Mouse (Mus musculus) CD4-positive helper T cell, adult 2 months (primary cell): ENCODE results near the gene Stx17.

Experiments
- DNase-seq: peaks from one replicate; pipeline ENCODE4 v3.0.0-alpha.2; 2012; ENCODE audit warnings: low read depth, missing footprints, low spot score

The Stx17 gene

GRCm38 (mm10) chr4:48124773-48125469, at the start of gene Stx17:
Stx17 (plus strand) TSS chr4:48124915.
- peak; percentile 89 for DNase-seq

GRCm38 (mm10) chr4:48076693-48077471, 47.8 kb upstream of the Stx17 start:
- DNase-seq = no peak

GRCm38 (mm10) chr4:48078213-48078612, 46.5 kb upstream of the Stx17 start:
- no peak for DNase-seq

GRCm38 (mm10) chr4:48079285-48080039, 45.3 kb upstream of the Stx17 start:
- DNase-seq = no peak

GRCm38 (mm10) chr4:48083452-48083851, 41.3 kb upstream of the Stx17 start:
- DNase-seq = no peak

- DNase-seq = no peak
Measured at GRCm38 (mm10) chr4:48086609-48087008, 38.1 kb upstream of the Stx17 start.

GRCm38 (mm10) chr4:48087497-48087896, 37.2 kb upstream of the Stx17 start:
- DNase-seq = no peak

- DNase-seq = no peak
Measured at GRCm38 (mm10) chr4:48093221-48093620, 31.5 kb upstream of the Stx17 start.

GRCm38 (mm10) chr4:48100217-48100616, 24.5 kb upstream of the Stx17 start:
- DNase-seq = no peak

- no peak for DNase-seq
Measured at GRCm38 (mm10) chr4:48101981-48102380, 22.7 kb upstream of the Stx17 start.

GRCm38 (mm10) chr4:48105387-48105786, 19.3 kb upstream of the Stx17 start:
- DNase-seq = no peak

- DNase-seq = no peak
Measured at GRCm38 (mm10) chr4:48107086-48107485, 17.6 kb upstream of the Stx17 start.

GRCm38 (mm10) chr4:48108591-48108990, 16.1 kb upstream of the Stx17 start:
- DNase-seq = no peak

- DNase-seq = no peak
Measured at GRCm38 (mm10) chr4:48110331-48110730, 14.4 kb upstream of the Stx17 start.

- DNase-seq = peak; percentile 57
Measured at GRCm38 (mm10) chr4:48116191-48116590, 8.5 kb upstream of the Stx17 start.

- DNase-seq = no peak
Measured at GRCm38 (mm10) chr4:48124416-48124772, 321 bp upstream of the Stx17 start.

GRCm38 (mm10) chr4:48130314-48130713, 5.6 kb downstream of the Stx17 start:
- DNase-seq = no peak

- DNase-seq = no peak
Measured at GRCm38 (mm10) chr4:48131606-48132005, 6.9 kb downstream of the Stx17 start.

- no peak for DNase-seq
Measured at GRCm38 (mm10) chr4:48132721-48133120, 8.0 kb downstream of the Stx17 start.

GRCm38 (mm10) chr4:48149492-48149891, 24.8 kb downstream of the Stx17 start:
- no peak for DNase-seq

GRCm38 (mm10) chr4:48153229-48153628, 28.5 kb downstream of the Stx17 start:
- DNase-seq = no peak

- DNase-seq = no peak
Measured at GRCm38 (mm10) chr4:48155864-48156263, 31.1 kb downstream of the Stx17 start.
